Mouse (Mus musculus) layer of hippocampus, adult 11-12 months (tissue): Measurements from ENCODE around the gene Dph1.
"Not testable (repeated sequence)": the region's sequence is repeated elsewhere in the genome, so short reads cannot be mapped to it uniquely, and the experiment has no call there.

ENCODE experiments used
- DNase-seq: peaks from one replicate; pipeline ENCODE4 v3.0.0; 2022; ENCODE audit warnings: low spot score

The Dph1 gene

GRCm38 (mm10) chr11:75203926-75204325, 12.9 kb upstream of the Dph1 start:
- DNase-seq, result no peak

- no peak for DNase-seq
These were observed 10.7 kb upstream of the Dph1 start for GRCm38 (mm10) chr11:75201721-75202120.

GRCm38 (mm10) chr11:75200935-75201334, 9.9 kb upstream of the Dph1 start:
- DNase-seq, result peak; percentile 69

- DNase-seq, result no peak
These were observed 8.9 kb upstream of the Dph1 start for GRCm38 (mm10) chr11:75199951-75200350.

GRCm38 (mm10) chr11:75198792-75199191, 7.8 kb upstream of the Dph1 start:
- no peak for DNase-seq

- DNase-seq, result no peak
These were observed 6.9 kb upstream of the Dph1 start for GRCm38 (mm10) chr11:75197956-75198355.

- DNase-seq, result no peak
These were observed 5.1 kb upstream of the Dph1 start for GRCm38 (mm10) chr11:75196131-75196530.

GRCm38 (mm10) chr11:75194850-75195461, 3.9 kb upstream of the Dph1 start:
- no peak for DNase-seq

GRCm38 (mm10) chr11:75194121-75194849, 3.2 kb upstream of the Dph1 start:
- no peak for DNase-seq

GRCm38 (mm10) chr11:75193256-75194071, 2.4 kb upstream of the Dph1 start, which contains the start of gene Rtn4rl1:
Gene Rtn4rl1 (plus strand): TSS chr11:75193783.
- DNase-seq, result peak; percentile 70

- peak; percentile 78 for DNase-seq
These were observed 1.5 kb upstream of the Dph1 start for GRCm38 (mm10) chr11:75192336-75193214.

GRCm38 (mm10) chr11:75191841-75192240, 800 bp upstream of the Dph1 start:
- DNase-seq, result no peak

- DNase-seq, result peak; percentile 81
These were observed 693 bp downstream of the Dph1 start for GRCm38 (mm10) chr11:75190371-75190724.

- no peak for DNase-seq
These were observed 1.2 kb downstream of the Dph1 start for GRCm38 (mm10) chr11:75189713-75190370.

GRCm38 (mm10) chr11:75184986-75185385, 6.1 kb downstream of the Dph1 start:
- no peak for DNase-seq

GRCm38 (mm10) chr11:75184573-75184972, 6.5 kb downstream of the Dph1 start:
- no peak for DNase-seq

- peak; percentile 75 for DNase-seq
These were observed 7.0 kb downstream of the Dph1 start for GRCm38 (mm10) chr11:75183917-75184570.

GRCm38 (mm10) chr11:75178672-75179208, 12.3 kb downstream of the Dph1 start, which contains the start of gene Ovca2:
Gene Ovca2 (minus strand): TSS chr11:75178835.
- peak; percentile 91 for DNase-seq

- no peak for DNase-seq
These were observed 13.0 kb downstream of the Dph1 start for GRCm38 (mm10) chr11:75178011-75178410.

GRCm38 (mm10) chr11:75174574-75174973, 16.5 kb downstream of the Dph1 start:
- DNase-seq, result not testable (repeated sequence)
